Mouse (Mus musculus) lung, embryonic 14.5 days (tissue): ENCODE measurements around the gene Zfp691. TPM values are rescaled to one million over a fixed set of nuclear protein-coding genes. Genes with fewer than 3 reads are reported as not detected.

Source experiments
- ATAC-seq: fragments of 200-750 bp; cut with Nextera tagmentation; 2 replicates; pipeline ENCODE4 v1.8.0; 2017; ENCODE audit warnings: mild to moderate bottlenecking, moderate TSS enrichment, moderate library complexity; ENCODE audit not compliant: insufficient read depth
- DNase-seq: peaks from one replicate; pipeline ENCODE4 v3.0.0-alpha.2; 2015
- H3K27ac ChIP-seq: fragments of 300-500 bp; sonication (generic); 2 replicates; pipeline ENCODE4 v1.5.1; 2014; ENCODE audit warnings: low read depth, mild to moderate bottlenecking, moderate library complexity
- H3K27me3 ChIP-seq: fragments of 300-500 bp; sonication (generic); 2 replicates; pipeline ENCODE4 v1.6.1; 2014; ENCODE audit warnings: low read length, control low read depth; ENCODE audit not compliant: insufficient read depth
- H3K36me3 ChIP-seq: fragments of 300-500 bp; sonication (generic); 2 replicates; pipeline ENCODE4 v1.6.1; 2014; ENCODE audit warnings: control low read depth; ENCODE audit not compliant: insufficient read depth
- H3K4me1 ChIP-seq: fragments of 300-500 bp; sonication (generic); 2 replicates; pipeline ENCODE4 v1.6.1; 2014; ENCODE audit warnings: antibody characterized with exemption, control low read depth; ENCODE audit not compliant: insufficient read depth
- H3K4me2 ChIP-seq: fragments of 300-500 bp; sonication (generic); 2 replicates; pipeline ENCODE4 v1.6.1; 2014; ENCODE audit warnings: mild to moderate bottlenecking
- H3K4me3 ChIP-seq: fragments of 300-500 bp; sonication (generic); 2 replicates; pipeline ENCODE4 v1.5.1; 2014; ENCODE audit warnings: low read depth, low read length
- H3K9ac ChIP-seq: fragments of 300-500 bp; sonication (generic); 2 replicates; pipeline ENCODE4 v1.6.1; 2014
- H3K9me3 ChIP-seq: fragments of 300-500 bp; sonication (generic); 2 replicates; pipeline ENCODE4 v1.6.1; 2016; ENCODE audit warnings: low read depth, low read length, control low read depth
- CTCF ChIP-seq: IDR thresholded peaks from 2 replicates; pipeline ENCODE4 v1.5.1; 2016; ENCODE audit warnings: antibody characterized with exemption, low read depth
- WGBS: fragments of 180-500 bp; shearing (Covaris S2); extraction: QIAGEN DNeasy Blood & Tissue Kit; methylation state at CpG from one replicate; pipeline ENCODE4 v1.1.7; 2014; 5-methylcytosine and 5-hydroxymethylcytosine counted together
- polyA plus RNA-seq: library from polyadenylated mRNA; unstranded; fragments of >200 nt; fragmentation: Nextera tagmentation; extraction: Ambion mirVana; gene quantifications from 2 replicates; pipeline ENCODE4 v1.2.1, GENCODE M21; 2014

Gene Zfp691
- polyA plus RNA-seq: 6.8 and 7.7 TPM in 2 replicates

DNA sequence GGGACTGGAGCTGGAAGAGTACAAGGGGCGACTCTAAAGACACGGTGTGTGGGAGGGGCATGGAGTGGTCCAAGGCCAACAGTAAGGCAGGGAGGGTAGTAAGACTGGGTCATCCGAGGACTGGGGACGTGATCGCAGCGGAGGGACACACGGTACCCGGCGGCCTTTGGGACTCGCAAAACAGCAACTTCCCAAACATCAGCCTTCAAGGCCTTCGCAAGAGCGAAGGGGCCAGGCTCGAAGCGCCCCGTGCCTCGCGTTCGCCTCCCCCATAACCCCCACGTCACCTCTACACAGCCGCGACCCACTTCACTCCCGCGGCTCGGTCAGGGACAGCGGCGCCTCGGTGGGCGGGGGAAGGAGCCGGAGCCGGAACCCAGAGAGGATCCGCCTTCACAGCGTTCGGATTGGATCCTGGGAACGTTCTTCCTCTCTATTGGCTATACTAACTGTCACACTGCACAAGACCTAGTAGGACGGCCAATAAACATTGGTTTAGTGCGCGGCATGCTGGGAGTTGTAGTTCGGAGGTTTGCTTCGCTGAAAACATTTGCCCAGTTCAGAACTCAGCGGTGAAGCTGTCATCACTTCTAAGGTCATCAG, at the start of gene Zfp691:
TSS of gene Zfp691 (minus strand) at position 345 of the 603 bp plus-strand sequence.
- H3K36me3 ChIP-seq: peaks cover 16% of the 10 kb centered on the region
- peak within 1 kb of the TSS; percentile 69 for H3K4me3 ChIP-seq
- 0% methylated on average over 39 of the region's 40 CpGs for WGBS
- H3K27ac ChIP-seq: no peak within 1 kb of the TSS
- peak within 1 kb of the TSS; percentile 80 for H3K9ac ChIP-seq
- H3K27me3 ChIP-seq: no peaks in the 10 kb centered on the region
- ATAC-seq: peak; percentile 100
- H3K4me1 ChIP-seq: peaks cover 5% of the 10 kb centered on the region; the same call in 1 of the 2 replicates
- peak within 1 kb of the TSS; percentile 75 for H3K4me2 ChIP-seq
- H3K9me3 ChIP-seq: no peaks in the 10 kb centered on the region
- peak; percentile 98 for DNase-seq
- no peak for TF ChIP-seq CTCF

DNA sequence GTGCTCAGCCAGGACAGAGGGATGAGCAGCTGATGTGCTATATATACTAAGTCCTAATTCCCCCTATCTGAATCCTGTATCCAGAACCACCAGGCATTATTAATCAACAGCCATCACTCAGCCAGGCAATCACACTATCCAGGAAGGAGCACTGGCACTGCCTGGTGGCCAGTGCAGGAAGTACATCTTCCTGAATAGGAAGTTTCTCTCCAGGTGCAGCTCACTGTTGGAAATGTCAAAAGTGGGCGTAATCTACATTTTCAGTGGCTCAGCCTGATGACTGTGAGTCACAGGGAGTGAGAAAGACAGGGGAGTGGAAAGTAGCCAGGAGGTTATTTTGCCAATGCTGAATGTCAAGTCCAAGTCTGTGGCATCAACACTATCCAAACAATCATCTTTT, 49.7 kb upstream of the Zfp691 start:
- TF ChIP-seq CTCF: peak; percentile 77
- Histone ChIP-seq H3K27ac (no peak overlapping the region), H3K36me3 (peaks cover 52% of the 10 kb centered on the region), H3K4me2 (no peak overlapping the region), H3K9ac (no peak overlapping the region), H3K27me3 (no peaks in the 10 kb centered on the region), H3K4me3 (no peak overlapping the region), H3K9me3 (no peaks in the 10 kb centered on the region), H3K4me1 (no peaks in the 10 kb centered on the region)
- ATAC-seq: no peak
- 90% methylated on average over 1 of the region's 1 CpGs for WGBS
- DNase-seq: peak; percentile 37

DNA sequence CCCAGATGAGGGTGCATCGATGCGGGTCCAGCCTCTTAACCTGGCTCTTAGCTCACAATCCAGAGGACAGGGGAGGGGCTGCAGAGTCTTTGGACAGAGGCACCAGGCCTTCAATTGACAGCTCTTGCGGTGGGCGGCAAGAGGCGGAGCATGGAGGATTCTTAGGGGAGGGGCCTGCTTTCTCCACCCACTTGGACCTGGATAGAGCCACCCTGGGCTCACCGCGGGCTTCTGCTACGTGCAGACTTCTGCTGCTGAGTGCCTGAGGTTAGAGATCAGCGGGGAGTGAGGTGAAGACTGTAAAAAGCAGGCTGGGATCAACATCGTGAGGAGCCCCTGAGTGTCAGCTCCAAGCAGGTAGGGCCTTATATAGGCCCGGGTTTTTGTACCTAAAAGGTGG, 44.2 kb upstream of the Zfp691 start, which contains the start of gene Tmem269:
TSS of gene Tmem269 (minus strand) at position 49 of the 400 bp plus-strand sequence.
- H3K4me3 ChIP-seq: no peak within 1 kb of the TSS
- no peak within 1 kb of the TSS for H3K4me2 ChIP-seq
- no peak for TF ChIP-seq CTCF
- 10% methylated on average over 11 of the region's 11 CpGs for WGBS
- H3K36me3 ChIP-seq: peaks cover 3% of the 10 kb centered on the region
- no peaks in the 10 kb centered on the region for H3K9me3 ChIP-seq
- H3K9ac ChIP-seq: no peak within 1 kb of the TSS
- no peaks in the 10 kb centered on the region for H3K27me3 ChIP-seq
- peak; percentile 32; the same call in 1 of the 2 replicates for ATAC-seq
- no peaks in the 10 kb centered on the region for H3K4me1 ChIP-seq
- H3K27ac ChIP-seq: no peak within 1 kb of the TSS
- peak; percentile 36 for DNase-seq

DNA sequence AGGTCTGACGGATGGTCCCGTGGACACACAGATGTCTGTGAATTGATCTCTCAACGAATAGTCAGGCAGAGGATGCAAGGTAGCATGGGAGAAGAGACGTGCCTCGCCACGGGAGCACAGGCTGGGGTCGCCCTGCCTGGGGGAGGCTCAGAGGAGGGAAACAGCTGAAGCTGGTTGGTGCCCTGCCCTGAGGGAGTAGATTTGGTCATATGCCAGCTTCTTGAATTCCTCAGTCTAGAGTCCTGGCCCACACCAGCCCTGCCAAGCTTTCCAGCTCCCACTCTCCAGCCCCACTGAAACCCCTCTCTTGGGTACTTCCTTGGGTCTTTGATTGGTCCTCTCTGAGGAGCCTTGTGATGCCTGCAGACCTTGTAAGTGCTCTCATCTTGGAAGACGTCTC, 42.7 kb upstream of the Zfp691 start:
- TF ChIP-seq CTCF: no peak
- Histone ChIP-seq H3K4me2 (no peak overlapping the region), H3K27me3 (no peaks in the 10 kb centered on the region), H3K4me1 (no peaks in the 10 kb centered on the region), H3K9ac (no peak overlapping the region), H3K9me3 (no peaks in the 10 kb centered on the region), H3K27ac (no peak overlapping the region), H3K36me3 (no peaks in the 10 kb centered on the region), H3K4me3 (no peak overlapping the region)
- peak; percentile 43; the same call in 1 of the 2 replicates for ATAC-seq
- 64% methylated on average over 8 of the region's 8 CpGs for WGBS
- peak; percentile 49 for DNase-seq

DNA sequence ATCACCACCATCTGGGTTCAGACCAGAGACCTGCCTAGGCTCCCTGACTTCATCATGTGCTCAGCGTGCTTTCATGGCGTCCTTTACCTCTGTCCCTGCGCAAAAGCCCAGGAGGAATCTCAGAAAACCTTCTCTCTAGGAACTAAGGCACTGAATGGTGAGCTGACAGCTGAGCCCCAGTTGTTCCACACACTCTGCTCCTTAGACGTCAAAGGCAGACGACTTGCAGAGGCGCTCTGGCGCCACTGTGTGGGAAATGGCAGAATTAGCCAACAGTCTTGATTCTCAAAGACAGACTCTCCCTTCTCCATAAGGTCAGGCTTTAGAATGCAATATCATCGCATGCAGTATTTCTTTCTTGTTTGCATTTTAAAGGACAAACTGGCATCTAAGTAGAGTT, 30.7 kb upstream of the Zfp691 start:
- peak; percentile 65; the same call in 1 of the 2 replicates for ATAC-seq
- Histone ChIP-seq H3K27me3 (no peaks in the 10 kb centered on the region), H3K9me3 (no peaks in the 10 kb centered on the region)

DNA sequence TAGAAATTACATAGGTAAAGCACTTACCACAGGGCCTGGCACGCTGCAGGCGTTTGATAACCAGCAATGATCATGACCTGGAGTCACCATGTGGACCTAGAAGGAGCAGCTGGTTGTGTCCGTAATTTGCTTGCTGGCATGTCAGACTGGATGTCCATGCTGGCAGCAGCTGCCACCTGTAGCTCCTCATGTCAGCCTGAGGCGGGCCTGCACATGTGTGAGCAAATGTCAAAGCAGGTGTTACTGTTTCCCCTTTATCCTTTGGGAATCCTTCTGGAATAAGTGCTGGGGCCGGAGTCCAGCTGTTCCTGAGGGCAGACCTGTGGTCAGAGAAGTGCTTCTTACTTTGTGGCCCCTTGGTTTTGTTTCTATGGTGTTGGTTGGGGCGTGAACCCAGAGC, 24.1 kb upstream of the Zfp691 start:
- no peak for TF ChIP-seq CTCF
- 86% methylated on average over 6 of the region's 6 CpGs for WGBS
- DNase-seq (no peak), ATAC-seq (no peak)
- Histone ChIP-seq H3K9me3 (no peaks in the 10 kb centered on the region), H3K36me3 (peaks cover 20% of the 10 kb centered on the region), H3K27me3 (no peaks in the 10 kb centered on the region), H3K4me2 (no peak overlapping the region), H3K9ac (no peak overlapping the region), H3K4me1 (peaks cover 5% of the 10 kb centered on the region), H3K4me3 (no peak overlapping the region), H3K27ac (no peak overlapping the region)

More for the DNA sequence above, 30.7 kb upstream of the Zfp691 start:
- no peak overlapping the region for H3K9ac ChIP-seq
- no peak overlapping the region for H3K4me3 ChIP-seq
- H3K4me1 ChIP-seq: no peaks in the 10 kb centered on the region
- peaks cover 13% of the 10 kb centered on the region for H3K36me3 ChIP-seq
- H3K27ac ChIP-seq: no peak overlapping the region
- DNase-seq: peak; percentile 90
- TF ChIP-seq CTCF: peak; percentile 88
- 13% methylated on average over 8 of the region's 8 CpGs for WGBS
- H3K4me2 ChIP-seq: no peak overlapping the region

DNA sequence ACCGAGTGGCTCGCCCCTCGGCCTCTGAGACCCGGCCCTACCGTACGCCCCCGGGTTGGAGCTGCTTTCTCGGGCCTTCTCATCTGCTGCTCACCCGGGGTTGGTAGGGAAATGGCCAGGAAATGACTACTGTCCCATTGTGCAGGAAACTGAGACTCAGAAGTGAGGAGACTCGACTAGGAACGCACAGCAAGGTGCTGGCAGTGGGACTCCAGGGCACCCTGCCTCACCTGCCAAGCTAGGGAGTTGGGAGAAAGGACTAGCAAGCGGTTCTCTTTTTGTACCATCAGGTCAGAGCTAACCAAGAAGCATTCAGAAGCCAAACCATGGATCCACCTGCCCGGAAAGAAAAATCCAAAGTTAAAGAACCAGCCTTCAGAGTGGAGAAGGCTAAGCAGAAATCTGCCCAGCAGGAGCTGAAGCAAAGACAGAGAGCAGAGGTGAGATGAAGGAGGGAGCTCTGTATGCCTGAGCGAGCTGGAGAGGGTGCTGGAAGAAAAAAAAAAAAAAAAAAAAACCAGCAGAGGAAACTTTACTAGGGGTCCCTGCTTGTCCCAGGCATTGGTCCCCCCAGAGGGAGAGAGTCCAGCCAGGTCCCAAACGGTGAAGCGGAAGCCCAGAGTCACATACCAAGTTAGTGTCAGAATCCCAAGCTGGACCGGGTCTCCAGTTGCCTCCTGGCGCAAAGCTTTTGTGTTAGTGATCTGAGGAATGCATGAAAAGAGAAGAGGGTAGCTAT, 21.8 kb upstream of the Zfp691 start:
- TF ChIP-seq CTCF: no peak
- no peaks in the 10 kb centered on the region for H3K9me3 ChIP-seq
- DNase-seq (peak; percentile 23), ATAC-seq (peak; percentile 4; the same call in 1 of the 2 replicates)
- H3K4me3 ChIP-seq: peak overlapping the region; percentile 72
- H3K9ac ChIP-seq: peak overlapping the region; percentile 79
- H3K4me1 ChIP-seq: peaks cover 5% of the 10 kb centered on the region
- H3K36me3 ChIP-seq: peaks cover 8% of the 10 kb centered on the region; the same call in 1 of the 2 replicates
- H3K27ac ChIP-seq: peak overlapping the region; percentile 63
- WGBS: 9% methylated on average over 18 of the region's 18 CpGs
- peak overlapping the region; percentile 63 for H3K4me2 ChIP-seq
- no peaks in the 10 kb centered on the region for H3K27me3 ChIP-seq
